Mouse (Mus musculus) limb, embryonic 10.5 days (tissue): Measurements from ENCODE around the gene Rcn3. TPM values are rescaled to one million over a fixed set of nuclear protein-coding genes. Genes with fewer than 3 reads are reported as not detected.

Experiments
- DNase-seq: peaks from one replicate; pipeline ENCODE4 v3.0.0-alpha.2; 2017; ENCODE audit warnings: low spot score
- H3K27ac ChIP-seq: fragments of 300-500 bp; sonication (generic); 2 replicates; pipeline ENCODE4 v1.5.1; 2016; ENCODE audit warnings: mild to moderate bottlenecking
- H3K27me3 ChIP-seq: fragments of 300-500 bp; sonication (generic); 2 replicates; pipeline ENCODE4 v1.6.1; 2016; ENCODE audit warnings: low read depth, mild to moderate bottlenecking; ENCODE audit not compliant: poor library complexity, severe bottlenecking
- H3K36me3 ChIP-seq: fragments of 300-500 bp; sonication (generic); 2 replicates; pipeline ENCODE4 v1.6.1; 2016; ENCODE audit warnings: mild to moderate bottlenecking, moderate library complexity
- H3K4me1 ChIP-seq: fragments of 300-500 bp; sonication (generic); 2 replicates; pipeline ENCODE4 v1.6.1; 2016
- H3K4me3 ChIP-seq: fragments of 300-500 bp; sonication (generic); 2 replicates; pipeline ENCODE4 v1.5.1; 2016; ENCODE audit warnings: mild to moderate bottlenecking, moderate library complexity
- H3K9me3 ChIP-seq: fragments of 300-500 bp; sonication (generic); replicated peaks from 2 replicates; pipeline ENCODE4 v1.6.1; 2016; ENCODE audit warnings: mild to moderate bottlenecking
- WGBS: fragments of 180-500 bp; shearing (Covaris S2); methylation state at CpG from one replicate; pipeline ENCODE4 v1.1.7; 2016; 5-methylcytosine and 5-hydroxymethylcytosine counted together
- polyA plus RNA-seq: library from polyadenylated mRNA; unstranded; fragments of >200 nt; fragmentation: Nextera tagmentation; extraction: Ambion mirVana; gene quantifications from 2 replicates; pipeline ENCODE4 v1.2.1, GENCODE M21; 2016

The Rcn3 gene
- polyA plus RNA-seq, result 175 and 210 TPM in 2 replicates

DNA sequence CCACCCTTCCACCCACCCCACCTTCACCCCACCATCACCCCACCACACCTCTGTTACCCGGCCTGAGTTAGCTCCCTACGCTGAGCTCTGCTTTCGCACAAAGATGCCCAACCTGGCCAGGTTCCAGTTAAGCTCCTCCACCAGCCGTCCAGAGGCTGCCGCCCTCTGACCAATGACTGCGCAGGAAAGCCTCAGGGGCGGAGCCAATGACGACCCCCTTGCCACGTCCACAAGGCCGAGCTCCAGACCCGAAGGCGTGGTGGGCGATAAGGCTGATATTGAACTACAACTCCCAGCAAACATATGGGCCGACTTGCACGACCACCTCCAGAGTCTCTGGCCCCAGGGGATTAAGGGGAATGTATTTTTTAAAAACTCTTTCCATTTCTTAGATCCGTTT is at the start of gene Rcn3:
Gene Rcn3, minus strand, starts transcription at position 174 of the 400 bp plus-strand sequence.
- Histone ChIP-seq H3K27ac (peak within 1 kb of the TSS; percentile 91), H3K9me3 (no peaks in the 10 kb centered on the region), H3K36me3 (peaks cover 31% of the 10 kb centered on the region), H3K27me3 (no peaks in the 10 kb centered on the region), H3K4me3 (peak within 1 kb of the TSS; percentile 71), H3K4me1 (peaks cover 48% of the 10 kb centered on the region)
- peak; percentile 93 for DNase-seq
- WGBS, result under 1% methylated on average over 16 of the region's 16 CpGs

DNA sequence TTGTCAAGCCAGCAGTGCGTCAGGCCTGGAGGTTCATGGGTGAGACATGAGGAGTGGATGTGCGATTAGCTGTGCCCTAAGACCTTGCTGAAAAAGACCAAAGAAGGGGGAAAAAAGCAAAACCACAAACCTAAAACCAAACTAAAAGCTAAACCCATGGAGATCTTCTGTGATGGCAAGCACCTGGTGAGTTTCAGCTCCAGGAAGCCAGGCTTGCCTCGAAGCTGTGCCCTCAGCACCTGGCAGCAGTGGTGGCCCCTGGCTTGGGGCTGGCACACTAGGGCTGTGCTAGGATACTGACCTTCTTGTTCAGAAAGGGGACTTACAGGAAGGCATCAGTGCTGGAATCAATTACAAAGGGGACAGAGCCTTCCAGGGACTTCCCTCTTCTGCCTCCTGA is 49.3 kb upstream of the Rcn3 start:
- Histone ChIP-seq H3K4me3 (no peak overlapping the region), H3K27ac (no peak overlapping the region), H3K4me1 (peaks cover 3% of the 10 kb centered on the region; the same call in 1 of the 2 replicates), H3K27me3 (0 out of 2 replicates have a peak, but pooled peaks cover 11% of the 10 kb centered on the region), H3K9me3 (no peaks in the 10 kb centered on the region), H3K36me3 (peaks cover 53% of the 10 kb centered on the region)
- DNase-seq, result no peak
- WGBS, result 95% methylated on average over 3 of the region's 3 CpGs

DNA sequence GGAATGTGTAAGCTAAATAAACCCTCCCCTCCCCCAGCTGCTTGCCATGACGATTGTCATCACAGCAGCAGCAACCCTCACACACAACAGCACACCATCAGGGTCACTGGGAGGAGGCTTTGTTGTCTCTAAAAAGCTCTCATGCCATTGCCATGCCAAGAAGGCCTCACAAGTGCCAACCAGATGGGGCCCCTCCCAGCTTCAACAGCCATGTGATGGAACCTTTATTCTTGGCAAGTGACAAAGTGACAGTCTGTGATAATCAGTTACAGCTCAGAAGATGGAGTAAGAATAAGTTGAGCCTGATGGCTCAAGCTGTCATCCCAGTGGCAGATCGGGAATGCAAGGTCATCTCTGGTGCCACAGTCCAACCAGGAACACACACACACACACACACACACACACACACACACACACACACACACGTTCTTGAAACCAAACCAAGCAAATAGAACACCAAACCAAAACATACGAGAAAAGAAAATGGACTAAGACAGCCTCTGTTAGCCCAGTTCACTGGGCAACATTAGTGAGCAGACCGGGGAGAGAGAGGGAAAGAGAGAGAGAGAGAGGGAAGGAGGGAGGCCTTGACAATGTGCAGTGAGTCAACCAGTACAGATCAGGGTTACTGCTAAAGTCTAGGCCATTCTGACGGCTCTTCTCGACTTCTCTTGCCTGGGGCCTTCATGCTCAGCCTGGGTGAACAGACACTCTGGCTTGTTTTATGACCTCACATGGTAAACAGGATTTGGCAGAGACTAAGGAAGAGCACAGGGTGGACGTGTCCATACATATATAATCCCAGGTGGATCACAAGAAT is 48.1 kb upstream of the Rcn3 start:
- no peaks in the 10 kb centered on the region for H3K9me3 ChIP-seq
- H3K4me1 ChIP-seq, result peaks cover 13% of the 10 kb centered on the region
- H3K27ac ChIP-seq, result no peak overlapping the region
- H3K36me3 ChIP-seq, result peaks cover 41% of the 10 kb centered on the region
- no peak overlapping the region for H3K4me3 ChIP-seq
- DNase-seq, result no peak
- 83% methylated on average over 8 of the region's 8 CpGs for WGBS
- H3K27me3 ChIP-seq, result peaks cover 23% of the 10 kb centered on the region

DNA sequence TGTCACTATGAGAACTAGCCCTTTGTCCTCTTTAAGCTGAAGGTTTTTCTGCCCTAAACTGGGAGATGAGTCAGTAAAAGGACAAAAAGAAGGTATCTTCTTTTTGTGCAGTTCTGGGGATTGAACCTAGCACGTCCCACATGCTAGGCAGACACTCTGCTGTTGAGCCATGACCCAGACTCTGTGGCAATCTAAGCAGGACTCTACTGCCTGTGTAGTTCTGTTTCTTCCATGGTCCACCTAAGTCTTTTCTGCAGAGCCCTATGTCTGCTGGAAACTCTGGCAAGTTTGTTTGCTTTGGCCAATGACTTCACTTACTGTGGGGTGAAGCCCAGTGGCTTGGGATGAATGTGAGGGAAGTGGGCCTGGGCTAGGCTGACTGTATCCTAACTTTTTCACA is 46.4 kb upstream of the Rcn3 start:
- Histone ChIP-seq H3K9me3 (no peaks in the 10 kb centered on the region), H3K4me3 (no peak overlapping the region), H3K27ac (no peak overlapping the region), H3K36me3 (peaks cover 24% of the 10 kb centered on the region), H3K4me1 (peaks cover 13% of the 10 kb centered on the region), H3K27me3 (peaks cover 36% of the 10 kb centered on the region)
- DNase-seq, result no peak
- WGBS, result 80% methylated on average over 1 of the region's 1 CpGs

DNA sequence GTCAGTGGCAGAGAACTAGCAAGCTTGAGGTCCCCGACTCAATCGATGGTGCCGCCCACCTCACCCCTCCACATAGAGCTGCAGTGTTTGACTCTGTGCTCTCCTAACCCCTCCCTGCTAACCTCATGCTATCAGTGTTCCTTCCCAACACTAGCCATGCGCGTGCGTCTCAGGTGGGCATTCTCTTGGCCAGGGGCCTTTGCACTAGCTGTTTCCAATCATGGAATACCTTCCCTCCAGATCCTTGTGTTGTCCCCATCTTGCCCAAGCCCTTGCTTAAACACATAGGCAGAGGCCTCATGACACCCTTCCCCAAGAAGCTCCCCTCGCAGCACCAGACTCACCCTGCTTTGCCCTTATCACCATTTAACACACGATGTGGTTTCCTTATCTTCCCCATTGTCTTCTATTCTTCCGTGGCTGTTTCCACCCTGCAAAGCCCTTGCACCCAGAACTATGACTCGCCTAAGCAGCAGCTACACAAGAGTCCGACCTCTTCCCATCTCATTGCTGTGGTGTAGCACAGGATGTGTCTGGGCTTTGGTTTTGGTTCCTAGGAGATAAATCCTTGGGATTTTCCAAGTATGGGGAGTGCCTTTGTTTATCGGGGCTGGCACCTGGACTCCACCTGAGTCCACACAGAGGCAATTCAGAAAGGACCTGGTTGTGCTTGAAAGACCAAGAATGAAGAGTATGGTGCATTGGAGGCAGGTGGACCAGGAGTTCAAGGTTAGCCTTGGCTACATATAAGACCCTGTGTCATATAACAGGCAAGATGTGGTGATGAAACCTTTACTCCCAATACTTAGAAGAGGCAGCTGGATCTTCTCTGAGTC is 45.4 kb upstream of the Rcn3 start:
- peaks cover 13% of the 10 kb centered on the region for H3K4me1 ChIP-seq
- no peak overlapping the region for H3K4me3 ChIP-seq
- no peak overlapping the region for H3K27ac ChIP-seq
- WGBS, result 82% methylated on average over 12 of the region's 12 CpGs
- peaks cover 36% of the 10 kb centered on the region for H3K27me3 ChIP-seq
- no peak for DNase-seq
- peaks cover 15% of the 10 kb centered on the region for H3K36me3 ChIP-seq
- no peaks in the 10 kb centered on the region for H3K9me3 ChIP-seq

DNA sequence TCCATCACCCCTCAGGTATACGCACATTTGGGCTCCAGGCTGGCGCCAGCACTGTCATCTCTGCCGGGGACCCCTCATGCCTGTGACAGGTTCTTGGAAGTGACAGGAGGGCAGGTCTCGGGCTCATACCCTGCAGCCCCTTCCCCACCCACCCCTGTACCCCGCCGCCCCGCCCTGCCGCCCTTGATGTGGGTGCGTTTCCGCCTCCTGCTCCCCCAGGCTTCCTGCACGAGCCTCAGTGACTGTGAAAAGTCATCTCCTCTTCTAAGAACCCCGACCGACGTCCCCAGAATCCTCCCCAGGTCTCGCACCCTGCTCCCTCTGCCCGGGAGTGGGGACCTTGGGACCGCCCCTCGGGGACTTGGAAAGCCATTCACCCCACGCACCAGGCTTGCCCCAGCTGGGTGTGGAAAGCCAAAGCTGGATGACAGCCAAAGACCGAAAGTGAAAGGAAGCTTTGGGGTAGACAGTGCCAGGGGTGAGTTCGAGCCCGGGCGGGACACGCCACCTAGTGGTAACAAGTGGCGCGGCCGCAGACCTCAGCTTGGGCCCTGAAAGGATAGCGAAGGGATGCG is 44.1 kb upstream of the Rcn3 start, which contains the start of the genes Gm45713 and Flt3l:
Gene Gm45713, minus strand, starts transcription at position 239 of the 575 bp plus-strand sequence.
Gene Flt3l, minus strand, starts transcription at position 440 of the 575 bp plus-strand sequence.
- 2% methylated on average over 29 of the region's 29 CpGs for WGBS
- peak within 1 kb of the TSS; percentile 56 for H3K27ac ChIP-seq
- DNase-seq, result peak; percentile 88

DNA sequence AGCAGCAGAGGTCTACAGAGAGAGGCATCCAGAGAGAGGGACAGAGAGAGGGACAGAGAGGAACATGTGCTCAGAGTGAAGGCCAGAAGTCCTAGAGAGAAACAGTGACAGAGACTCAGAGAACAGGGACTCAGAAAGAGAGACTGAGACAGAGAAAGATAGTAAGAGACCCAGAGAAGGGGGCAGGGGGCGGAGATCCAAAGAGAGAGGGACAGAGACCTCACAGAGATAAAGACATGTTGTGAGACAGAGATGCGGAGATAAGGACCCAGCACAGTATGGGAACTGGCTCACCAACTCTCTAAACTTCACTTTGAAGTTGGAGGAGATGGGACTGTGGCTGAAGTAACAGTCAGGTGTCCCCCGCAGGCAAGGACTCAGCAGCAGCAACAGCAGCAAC is 43.3 kb upstream of the Rcn3 start:
- H3K4me1 ChIP-seq, result peaks cover 13% of the 10 kb centered on the region
- H3K27me3 ChIP-seq, result peaks cover 36% of the 10 kb centered on the region
- 0 out of 2 replicates have a peak, but pooled peaks cover 4% of the 10 kb centered on the region for H3K36me3 ChIP-seq
- DNase-seq, result no peak
- no peaks in the 10 kb centered on the region for H3K9me3 ChIP-seq
- peak overlapping the region; percentile 57 for H3K4me3 ChIP-seq
- 72% methylated on average over 3 of the region's 3 CpGs for WGBS
- 0 out of 2 replicates have a peak overlapping the region, but pooled peaks have one; percentile 11 for H3K27ac ChIP-seq

More for the DNA sequence above, 44.1 kb upstream of the Rcn3 start, which contains the start of the genes Gm45713 and Flt3l:
- Histone ChIP-seq H3K36me3 (0 out of 2 replicates have a peak, but pooled peaks cover 4% of the 10 kb centered on the region), H3K4me1 (peaks cover 13% of the 10 kb centered on the region), H3K27me3 (peaks cover 36% of the 10 kb centered on the region), H3K4me3 (peak within 1 kb of the TSS; percentile 57), H3K9me3 (no peaks in the 10 kb centered on the region)

DNA sequence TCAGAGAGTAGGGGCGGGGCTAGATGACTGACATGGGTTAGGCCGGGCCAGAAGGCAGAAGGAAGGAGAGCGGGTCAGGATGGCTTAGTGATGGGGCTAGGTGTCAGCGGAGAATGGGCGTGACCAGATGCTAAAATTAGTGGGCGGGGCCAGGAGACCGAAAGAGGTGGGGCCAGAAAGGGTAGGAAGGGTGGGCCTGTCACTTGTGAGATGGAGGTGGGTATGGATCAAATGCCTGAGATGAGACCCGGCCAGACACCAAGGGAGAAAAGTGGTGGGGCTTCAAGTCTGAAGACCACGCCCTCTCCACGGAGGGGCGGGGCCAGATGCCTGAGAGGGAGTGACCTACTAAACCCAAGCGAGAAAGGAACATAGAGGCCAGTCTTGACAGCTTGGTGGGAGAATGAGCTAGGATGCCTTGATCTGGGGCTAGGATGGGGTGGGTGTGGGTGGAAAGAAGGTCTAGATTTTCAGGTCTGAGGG is 42.6 kb upstream of the Rcn3 start:
- H3K27me3 ChIP-seq, result peaks cover 36% of the 10 kb centered on the region
- 5% methylated on average over 12 of the region's 12 CpGs for WGBS
- no peak overlapping the region for H3K27ac ChIP-seq
- H3K4me1 ChIP-seq, result peaks cover 18% of the 10 kb centered on the region
- 0 out of 2 replicates have a peak, but pooled peaks cover under 1% of the 10 kb centered on the region for H3K36me3 ChIP-seq
- DNase-seq, result no peak
- no peaks in the 10 kb centered on the region for H3K9me3 ChIP-seq
- peak overlapping the region; percentile 2; the same call in 1 of the 2 replicates for H3K4me3 ChIP-seq

DNA sequence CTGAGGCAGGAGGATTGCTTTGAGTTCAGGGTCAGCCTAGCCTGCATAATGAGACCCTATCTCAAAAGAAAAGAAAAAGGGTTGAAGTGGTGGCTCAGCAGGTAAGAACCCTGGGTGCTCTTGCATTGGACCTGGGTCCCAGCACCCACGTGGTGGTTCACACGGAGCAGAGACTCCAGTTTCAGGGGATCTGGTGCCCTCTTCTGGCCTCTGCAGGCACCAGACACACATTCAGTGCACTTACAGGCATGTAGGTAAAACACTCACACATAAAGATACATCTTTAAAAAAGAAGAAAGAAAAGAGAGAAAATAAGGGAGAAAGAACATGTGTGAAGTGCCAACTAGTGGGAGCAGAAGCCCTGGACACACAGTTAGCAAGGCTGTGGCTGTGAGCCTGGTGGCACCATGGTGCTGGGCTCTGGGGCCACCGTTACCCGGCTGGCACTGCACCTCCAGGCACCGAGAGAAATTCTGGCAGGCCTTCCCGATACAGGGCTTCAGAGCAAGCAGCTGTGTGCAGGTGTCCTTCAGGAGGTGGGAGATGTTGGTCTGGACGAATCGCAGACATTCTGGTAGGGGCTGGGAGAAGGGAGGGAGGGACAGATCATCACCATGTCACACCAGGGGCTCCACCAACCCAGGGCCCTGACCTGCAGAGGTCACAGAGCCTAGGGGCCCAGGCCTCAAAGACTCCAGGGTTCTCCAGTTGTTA is 41.6 kb upstream of the Rcn3 start:
- Histone ChIP-seq H3K4me3 (no peak overlapping the region), H3K4me1 (peaks cover 22% of the 10 kb centered on the region), H3K36me3 (no peaks in the 10 kb centered on the region), H3K9me3 (no peaks in the 10 kb centered on the region), H3K27me3 (peaks cover 36% of the 10 kb centered on the region), H3K27ac (no peak overlapping the region)
- no peak for DNase-seq
- 76% methylated on average over 8 of the region's 8 CpGs for WGBS

DNA sequence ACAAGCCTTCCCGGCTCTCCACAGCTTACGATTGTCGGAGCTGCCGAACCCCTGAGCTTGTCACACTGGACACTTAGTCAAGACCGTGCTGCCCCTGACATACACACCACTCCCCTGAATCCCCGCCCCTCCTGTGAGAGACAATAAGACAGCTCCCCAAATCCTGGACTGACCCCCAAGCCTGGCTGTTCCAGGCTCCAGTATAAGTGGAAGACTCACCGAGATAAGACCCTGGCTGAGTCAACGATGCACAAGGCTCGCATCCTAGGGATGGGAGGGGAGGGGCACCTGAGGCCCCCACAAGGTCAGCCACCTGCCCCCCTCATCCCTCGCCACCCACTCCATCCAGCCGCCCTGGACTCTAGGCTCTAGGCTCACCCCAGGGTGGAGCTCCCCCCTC is 39.8 kb upstream of the Rcn3 start:
- Histone ChIP-seq H3K36me3 (peaks cover 11% of the 10 kb centered on the region), H3K9me3 (no peaks in the 10 kb centered on the region), H3K4me1 (peaks cover 28% of the 10 kb centered on the region), H3K27me3 (peaks cover 25% of the 10 kb centered on the region), H3K27ac (no peak overlapping the region), H3K4me3 (no peak overlapping the region)
- DNase-seq, result no peak
- 88% methylated on average over 11 of the region's 11 CpGs for WGBS

DNA sequence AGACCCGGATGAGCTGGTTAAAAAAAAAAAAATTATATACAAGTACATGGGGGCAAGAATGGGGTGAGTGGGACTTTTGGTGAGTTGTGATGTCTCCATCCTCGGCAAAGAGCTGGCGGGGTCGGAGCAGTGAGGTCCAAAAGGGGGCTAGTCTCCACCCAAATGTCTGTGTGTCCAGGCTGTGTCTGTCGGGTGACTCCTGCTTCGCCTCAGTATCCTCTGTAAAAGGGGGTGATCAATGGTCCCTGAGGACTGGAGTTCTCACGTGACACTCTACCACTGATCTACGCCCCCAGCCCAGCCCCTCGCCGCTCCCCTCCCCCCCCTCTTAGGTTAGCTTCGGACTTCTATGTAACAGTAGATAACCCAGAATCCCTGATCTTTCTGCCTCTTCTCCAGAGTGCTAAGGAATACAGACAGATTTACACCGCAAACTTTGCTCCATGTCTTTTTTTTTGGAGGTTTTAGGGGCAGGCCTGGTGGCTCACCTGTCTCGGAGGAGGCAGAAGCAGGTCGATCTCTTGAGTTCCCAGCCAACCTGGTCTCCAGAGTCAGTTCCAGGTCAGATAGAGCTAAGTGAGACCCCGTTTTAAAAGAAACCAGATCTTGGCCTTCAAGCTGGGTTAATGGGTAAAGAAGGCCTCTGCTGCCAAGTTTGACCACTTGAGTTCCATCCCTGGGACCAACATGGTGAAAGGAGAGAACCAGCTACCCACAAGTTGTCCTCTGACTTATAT is 37.9 kb upstream of the Rcn3 start:
- Histone ChIP-seq H3K9me3 (no peaks in the 10 kb centered on the region), H3K27ac (peak overlapping the region; percentile 97), H3K4me3 (peak overlapping the region; percentile 75), H3K36me3 (peaks cover 30% of the 10 kb centered on the region), H3K27me3 (peaks cover 12% of the 10 kb centered on the region), H3K4me1 (peaks cover 34% of the 10 kb centered on the region)
- WGBS, result 54% methylated on average over 15 of the region's 15 CpGs
- DNase-seq, result no peak
